Mouse (Mus musculus): ENCODE data around the gene Tbx3. TPM values are rescaled to one million over a fixed set of nuclear protein-coding genes. Genes with fewer than 3 reads are reported as not detected.
A peak's percentile ranks its signal among the peaks of the same experiment; 100 is the strongest.

Tbx3 gene
- polyA plus RNA-seq, 1 experiment from 2014 or later, result 44.1 TPM

DNA sequence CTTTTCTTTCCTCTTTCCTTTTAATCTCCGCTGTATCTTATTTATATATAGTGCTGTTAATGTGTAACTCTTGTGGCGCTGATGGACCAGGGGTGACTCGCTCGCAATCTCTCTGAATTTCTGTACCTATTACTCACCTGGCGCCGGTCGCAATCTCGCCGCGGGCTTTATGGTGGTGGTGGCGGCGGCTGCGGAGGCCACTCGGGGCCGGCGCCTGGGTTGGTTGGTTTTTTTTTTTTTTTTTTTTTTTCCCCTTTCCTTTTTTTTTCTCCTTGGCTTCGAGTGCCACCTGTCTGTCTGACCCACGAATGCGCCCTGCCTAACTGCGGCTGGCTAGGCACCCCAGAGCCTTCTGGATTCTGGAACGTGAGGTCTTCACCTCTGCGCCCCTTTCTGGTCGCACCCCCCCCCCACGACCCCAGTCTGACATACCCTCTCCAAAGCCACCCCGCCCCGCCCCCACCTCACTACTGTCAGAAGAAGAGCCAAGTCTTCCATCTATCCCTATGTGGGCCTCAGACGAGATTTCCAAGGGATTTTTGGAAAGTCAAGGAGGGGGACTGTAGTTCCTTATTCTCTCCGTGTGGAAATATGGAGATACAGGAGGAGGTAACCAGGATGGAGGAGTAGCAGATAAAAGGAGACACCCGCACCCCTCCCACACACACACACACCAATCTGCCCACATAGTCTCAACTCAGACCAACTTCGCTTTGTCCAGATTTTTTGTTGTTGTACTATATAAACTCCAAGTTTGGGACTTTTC is 15.9 kb downstream of the Tbx3 start:
- H3K9ac ChIP-seq (ENCODE audit: low read length), result no peak overlapping the region
- H3K9me3 ChIP-seq (ENCODE audit: control insufficient read depth, low read length), result no peaks in the 10 kb centered on the region
- H3K36me3 ChIP-seq (ENCODE audit: control insufficient read depth, insufficient read depth, low read length), result peaks cover 12% of the 10 kb centered on the region; the same call in 1 of the 2 replicates
- H3K4me1 ChIP-seq (replicated peaks; ENCODE audit: control insufficient read depth, insufficient read depth, low read length), result peaks cover 22% of the 10 kb centered on the region
- 3% methylated on average over 30 of the region's 30 CpGs for WGBS
- ATAC-seq (replicated peaks; ENCODE audit: low FRiP score, low TSS enrichment, low read depth) (peak; percentile 56), DNase-seq (ENCODE audit: low spot score) (peak; percentile 78)
- no peak overlapping the region for H3K27ac ChIP-seq (ENCODE audit: low read depth)
- peak overlapping the region; percentile 31 for H3K4me3 ChIP-seq (ENCODE audit: low read depth, low read length)
- H3K4me2 ChIP-seq (ENCODE audit: low read length), result peak overlapping the region; percentile 57
- H3K27me3 ChIP-seq (replicated peaks; ENCODE audit: control insufficient read depth, insufficient read depth, low read length), result peaks cover 74% of the 10 kb centered on the region

DNA sequence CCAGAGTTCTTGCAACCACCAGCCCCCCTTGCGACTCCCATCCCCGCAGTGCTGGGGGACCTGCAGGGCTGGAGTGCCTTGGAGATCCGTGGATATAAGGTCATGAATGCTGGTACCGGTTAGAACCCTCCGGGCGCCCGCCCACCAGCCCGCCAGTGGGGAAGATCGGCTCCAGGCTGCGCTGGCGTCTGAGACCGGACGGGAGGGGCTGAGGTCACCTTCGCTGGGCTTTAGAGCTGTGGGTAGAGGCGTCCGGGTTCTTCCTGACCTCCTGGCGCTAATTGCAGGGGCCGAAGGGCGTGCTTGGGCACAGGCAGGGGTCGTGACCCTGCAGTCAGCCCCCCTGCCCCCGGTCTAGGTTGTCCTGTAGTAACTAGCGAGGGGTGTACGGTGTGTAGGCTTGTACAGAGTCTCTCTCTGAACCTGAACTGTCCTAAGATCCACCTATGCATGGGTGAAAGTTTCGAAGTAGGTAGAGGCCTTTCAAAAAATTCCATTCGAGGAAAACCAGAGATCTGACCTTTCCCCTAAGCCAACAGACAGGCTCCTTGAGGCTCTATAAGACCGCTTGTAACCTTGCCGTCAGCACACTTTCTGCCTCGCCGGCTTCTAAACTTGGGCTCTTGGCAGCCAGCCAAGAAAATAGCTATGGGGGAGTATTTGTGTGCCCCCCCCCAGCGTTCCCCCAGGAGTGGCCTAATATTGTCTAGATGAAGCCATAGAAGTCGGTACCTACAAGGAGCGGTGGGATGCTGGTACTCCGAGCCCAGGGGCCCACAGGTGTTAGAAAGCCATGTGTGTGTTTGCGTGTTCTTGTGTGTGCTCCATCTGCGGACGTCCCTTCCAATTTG is 16.8 kb downstream of the Tbx3 start:
- Histone ChIP-seq H3K4me2 (ENCODE audit: low read length) (peak overlapping the region; percentile 57), H3K9me3 (ENCODE audit: control insufficient read depth, low read length) (no peaks in the 10 kb centered on the region), H3K4me1 (replicated peaks; ENCODE audit: control insufficient read depth, insufficient read depth, low read length) (peaks cover 22% of the 10 kb centered on the region), H3K4me3 (ENCODE audit: low read depth, low read length) (no peak overlapping the region), H3K9ac (ENCODE audit: low read length) (no peak overlapping the region), H3K27me3 (replicated peaks; ENCODE audit: control insufficient read depth, insufficient read depth, low read length) (peaks cover 67% of the 10 kb centered on the region), H3K27ac (ENCODE audit: low read depth) (no peak overlapping the region), H3K36me3 (ENCODE audit: control insufficient read depth, insufficient read depth, low read length) (peaks cover 12% of the 10 kb centered on the region; the same call in 1 of the 2 replicates)
- WGBS, result 14% methylated on average over 36 of the region's 36 CpGs
- DNase-seq (ENCODE audit: low spot score) (peak; percentile 60), ATAC-seq (replicated peaks; ENCODE audit: low FRiP score, low TSS enrichment, low read depth) (0 out of 2 replicates have a peak, but pooled peaks have one; percentile 19)

DNA sequence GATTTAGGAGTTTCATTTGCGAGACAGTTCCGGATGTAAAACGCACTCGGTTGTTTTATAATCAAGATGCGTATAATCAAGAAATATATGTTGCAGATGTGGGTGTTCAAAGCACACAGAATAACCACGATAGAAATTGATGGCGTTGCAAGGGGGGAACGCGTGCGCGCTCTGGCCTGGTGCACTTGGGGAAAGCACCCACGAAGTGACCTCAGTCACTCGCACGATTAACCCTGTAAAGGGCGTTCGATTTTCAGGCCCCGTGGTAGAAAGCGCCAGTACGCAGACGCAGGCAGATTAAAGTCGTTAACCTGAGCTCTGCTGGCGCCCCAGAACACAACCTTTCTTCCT is 17.4 kb downstream of the Tbx3 start:
- no peak overlapping the region for H3K9ac ChIP-seq (ENCODE audit: low read length)
- no peaks in the 10 kb centered on the region for H3K9me3 ChIP-seq (ENCODE audit: control insufficient read depth, low read length)
- H3K4me3 ChIP-seq (ENCODE audit: low read depth, low read length), result no peak overlapping the region
- H3K4me2 ChIP-seq (ENCODE audit: low read length), result no peak overlapping the region
- H3K36me3 ChIP-seq (ENCODE audit: control insufficient read depth, insufficient read depth, low read length), result peaks cover 6% of the 10 kb centered on the region; the same call in 1 of the 2 replicates
- H3K27ac ChIP-seq (ENCODE audit: low read depth), result no peak overlapping the region
- DNase-seq (ENCODE audit: low spot score) (no peak), ATAC-seq (replicated peaks; ENCODE audit: low FRiP score, low TSS enrichment, low read depth) (no peak)
- peaks cover 16% of the 10 kb centered on the region for H3K4me1 ChIP-seq (replicated peaks; ENCODE audit: control insufficient read depth, insufficient read depth, low read length)
- WGBS, result 39% methylated on average over 22 of the region's 22 CpGs
- H3K27me3 ChIP-seq (replicated peaks; ENCODE audit: control insufficient read depth, insufficient read depth, low read length), result peaks cover 61% of the 10 kb centered on the region

DNA sequence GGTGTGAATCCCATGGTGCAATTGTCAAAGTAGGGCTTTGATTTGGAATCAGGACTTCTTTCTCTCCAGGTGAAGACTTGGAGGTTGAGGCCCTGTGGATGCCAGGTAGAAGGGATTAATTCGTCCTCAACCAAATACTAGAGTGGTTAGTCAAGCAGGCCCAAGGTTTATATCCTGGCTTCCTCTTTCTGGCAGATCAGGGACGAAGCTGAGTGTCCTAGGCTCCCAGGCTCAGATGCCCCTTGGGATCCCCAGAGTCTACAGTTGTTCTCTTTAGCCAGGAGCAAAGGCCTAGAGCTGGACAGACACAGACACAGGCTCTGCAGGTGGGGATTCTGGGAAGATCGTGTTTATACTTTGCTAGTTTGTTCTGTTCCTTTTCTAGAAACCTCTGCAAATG is 17.8 kb downstream of the Tbx3 start:
- Histone ChIP-seq H3K4me1 (replicated peaks; ENCODE audit: control insufficient read depth, insufficient read depth, low read length) (peaks cover 15% of the 10 kb centered on the region), H3K27ac (ENCODE audit: low read depth) (no peak overlapping the region), H3K9me3 (ENCODE audit: control insufficient read depth, low read length) (no peaks in the 10 kb centered on the region), H3K4me3 (ENCODE audit: low read depth, low read length) (no peak overlapping the region), H3K36me3 (ENCODE audit: control insufficient read depth, insufficient read depth, low read length) (peaks cover 2% of the 10 kb centered on the region; the same call in 1 of the 2 replicates), H3K4me2 (ENCODE audit: low read length) (no peak overlapping the region), H3K9ac (ENCODE audit: low read length) (no peak overlapping the region), H3K27me3 (replicated peaks; ENCODE audit: control insufficient read depth, insufficient read depth, low read length) (peaks cover 56% of the 10 kb centered on the region)
- WGBS, result 67% methylated on average over 3 of the region's 3 CpGs
- DNase-seq (ENCODE audit: low spot score) (no peak), ATAC-seq (replicated peaks; ENCODE audit: low FRiP score, low TSS enrichment, low read depth) (no peak)

DNA sequence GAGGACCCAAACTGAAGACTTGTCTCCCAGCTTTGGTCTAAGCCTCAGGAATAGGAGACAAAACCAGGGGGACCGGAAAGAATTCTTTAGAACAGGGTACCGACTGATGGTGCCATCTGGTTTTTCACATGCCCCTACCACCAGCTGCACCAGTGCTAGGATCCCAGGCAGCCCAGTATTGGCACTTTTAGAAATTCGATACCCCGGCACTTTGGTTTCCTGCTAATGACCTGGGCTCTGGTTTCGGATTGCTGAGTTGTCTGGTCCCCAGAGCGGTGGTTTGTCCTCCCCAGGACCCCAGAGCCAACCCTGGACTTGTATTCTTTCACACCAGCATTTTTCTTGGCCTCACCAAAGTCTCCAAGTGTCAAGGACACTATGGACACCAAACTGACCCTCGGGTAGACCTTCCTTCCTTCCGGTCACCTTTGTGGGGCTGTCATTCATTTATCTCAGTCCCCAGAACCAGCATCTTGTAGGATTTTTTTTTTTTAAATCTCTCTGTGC is 18.5 kb downstream of the Tbx3 start:
- H3K36me3 ChIP-seq (ENCODE audit: control insufficient read depth, insufficient read depth, low read length), result no peaks in the 10 kb centered on the region
- no peak overlapping the region for H3K27ac ChIP-seq (ENCODE audit: low read depth)
- 51% methylated on average over 8 of the region's 8 CpGs for WGBS
- H3K4me3 ChIP-seq (ENCODE audit: low read depth, low read length), result no peak overlapping the region
- H3K4me1 ChIP-seq (replicated peaks; ENCODE audit: control insufficient read depth, insufficient read depth, low read length), result peaks cover 15% of the 10 kb centered on the region
- ATAC-seq (replicated peaks; ENCODE audit: low FRiP score, low TSS enrichment, low read depth), result no peak
- H3K4me2 ChIP-seq (ENCODE audit: low read length), result no peak overlapping the region
- no peak overlapping the region for H3K9ac ChIP-seq (ENCODE audit: low read length)
- H3K27me3 ChIP-seq (replicated peaks; ENCODE audit: control insufficient read depth, insufficient read depth, low read length), result peaks cover 52% of the 10 kb centered on the region
- no peak for DNase-seq (ENCODE audit: low spot score)
- no peaks in the 10 kb centered on the region for H3K9me3 ChIP-seq (ENCODE audit: control insufficient read depth, low read length)

DNA sequence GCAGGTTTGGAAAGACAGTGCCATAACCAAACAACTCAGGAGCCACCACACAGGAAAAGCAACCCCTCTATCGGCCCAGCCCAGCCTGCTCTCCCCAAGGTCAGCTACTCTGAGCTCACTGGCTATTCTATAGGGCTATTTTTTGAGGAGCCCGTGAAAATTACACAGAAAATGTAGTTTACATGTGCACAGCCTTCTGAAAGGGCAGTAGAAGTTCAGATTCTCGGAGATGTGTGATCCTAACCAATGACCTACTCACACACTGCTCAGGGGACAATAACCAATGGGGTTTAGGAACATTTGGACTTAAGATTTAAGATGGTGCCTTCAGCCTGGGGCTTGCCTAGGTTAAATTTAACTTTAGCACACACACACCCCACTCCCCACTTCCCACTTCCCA is 19.0 kb downstream of the Tbx3 start:
- no peaks in the 10 kb centered on the region for H3K36me3 ChIP-seq (ENCODE audit: control insufficient read depth, insufficient read depth, low read length)
- H3K27me3 ChIP-seq (replicated peaks; ENCODE audit: control insufficient read depth, insufficient read depth, low read length), result peaks cover 52% of the 10 kb centered on the region
- H3K9ac ChIP-seq (ENCODE audit: low read length), result no peak overlapping the region
- H3K4me2 ChIP-seq (ENCODE audit: low read length), result no peak overlapping the region
- no peak overlapping the region for H3K4me3 ChIP-seq (ENCODE audit: low read depth, low read length)
- ATAC-seq (replicated peaks; ENCODE audit: low FRiP score, low TSS enrichment, low read depth) (no peak), DNase-seq (ENCODE audit: low spot score) (no peak)
- 49% methylated on average over 3 of the region's 3 CpGs for WGBS
- H3K27ac ChIP-seq (ENCODE audit: low read depth), result no peak overlapping the region
- H3K4me1 ChIP-seq (replicated peaks; ENCODE audit: control insufficient read depth, insufficient read depth, low read length), result peaks cover 15% of the 10 kb centered on the region
- H3K9me3 ChIP-seq (ENCODE audit: control insufficient read depth, low read length), result no peaks in the 10 kb centered on the region

DNA sequence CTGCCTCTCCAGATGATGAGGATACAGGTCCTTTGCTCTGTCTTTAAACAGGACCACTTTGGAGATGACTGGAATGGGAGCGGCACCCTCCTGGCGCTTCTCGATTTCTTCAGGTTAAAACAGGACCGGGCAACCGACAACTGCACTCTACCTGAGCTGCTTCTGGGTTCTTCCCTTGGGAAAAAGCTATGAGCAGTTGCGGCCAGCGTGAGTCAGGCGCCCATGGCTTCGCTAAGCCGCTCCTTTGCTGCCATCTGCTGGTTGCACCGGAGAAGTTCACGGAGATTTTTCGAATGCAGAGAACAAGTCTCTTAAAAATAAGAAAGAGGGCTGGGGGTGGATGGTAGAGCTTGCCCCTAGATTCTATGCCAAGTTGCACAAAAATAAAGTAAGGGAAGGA is 20.6 kb downstream of the Tbx3 start:
- Histone ChIP-seq H3K4me3 (ENCODE audit: low read depth, low read length) (no peak overlapping the region), H3K27ac (ENCODE audit: low read depth) (no peak overlapping the region), H3K36me3 (ENCODE audit: control insufficient read depth, insufficient read depth, low read length) (no peaks in the 10 kb centered on the region), H3K4me2 (ENCODE audit: low read length) (no peak overlapping the region), H3K9ac (ENCODE audit: low read length) (no peak overlapping the region), H3K27me3 (replicated peaks; ENCODE audit: control insufficient read depth, insufficient read depth, low read length) (peaks cover 41% of the 10 kb centered on the region), H3K9me3 (ENCODE audit: control insufficient read depth, low read length) (no peaks in the 10 kb centered on the region), H3K4me1 (replicated peaks; ENCODE audit: control insufficient read depth, insufficient read depth, low read length) (peaks cover 10% of the 10 kb centered on the region)
- WGBS, result under 1% methylated on average over 13 of the region's 13 CpGs
- DNase-seq (ENCODE audit: low spot score), result peak; percentile 93
- ATAC-seq (replicated peaks; ENCODE audit: low FRiP score, low TSS enrichment, low read depth), result 0 out of 2 replicates have a peak, but pooled peaks have one; percentile 31

DNA sequence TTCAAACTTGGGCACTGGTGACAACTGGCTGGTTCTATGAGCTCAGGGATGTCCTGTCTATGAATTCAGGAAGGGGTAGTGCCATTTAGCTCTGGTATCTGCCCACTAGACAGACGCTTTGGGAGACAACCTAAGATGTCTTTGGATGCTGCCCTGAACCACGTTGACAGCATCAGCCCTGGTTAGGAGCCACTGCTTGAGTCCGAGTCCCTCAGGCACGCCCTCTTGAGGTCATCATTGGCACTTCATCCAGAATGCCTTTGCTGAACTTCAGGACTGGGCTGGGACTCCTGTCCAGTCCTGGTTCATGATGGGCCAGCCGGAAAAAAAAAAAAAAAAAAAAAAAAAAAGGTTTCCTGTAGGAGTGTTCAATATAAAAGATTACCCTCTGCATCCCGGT is 22.0 kb downstream of the Tbx3 start:
- H3K27me3 ChIP-seq (replicated peaks; ENCODE audit: control insufficient read depth, insufficient read depth, low read length), result peaks cover 27% of the 10 kb centered on the region
- no peak overlapping the region for H3K4me2 ChIP-seq (ENCODE audit: low read length)
- H3K27ac ChIP-seq (ENCODE audit: low read depth), result no peak overlapping the region
- 34% methylated on average over 6 of the region's 6 CpGs for WGBS
- H3K4me3 ChIP-seq (ENCODE audit: low read depth, low read length), result no peak overlapping the region
- H3K36me3 ChIP-seq (ENCODE audit: control insufficient read depth, insufficient read depth, low read length), result no peaks in the 10 kb centered on the region
- H3K9me3 ChIP-seq (ENCODE audit: control insufficient read depth, low read length), result no peaks in the 10 kb centered on the region
- no peak for DNase-seq (ENCODE audit: low spot score)
- H3K9ac ChIP-seq (ENCODE audit: low read length), result no peak overlapping the region
- H3K4me1 ChIP-seq (replicated peaks; ENCODE audit: control insufficient read depth, insufficient read depth, low read length), result peaks cover 1% of the 10 kb centered on the region; the same call in 1 of the 2 replicates
- ATAC-seq (replicated peaks; ENCODE audit: low FRiP score, low TSS enrichment, low read depth), result no peak
